Mouse (Mus musculus) layer of hippocampus, adult 9-10 months (tissue): ENCODE measurements around the gene Hoxa6.

Experiments used
- DNase-seq: peaks from one replicate; pipeline ENCODE4 v3.0.0; 2022; ENCODE audit warnings: low spot score

Hoxa6 gene

DNA sequence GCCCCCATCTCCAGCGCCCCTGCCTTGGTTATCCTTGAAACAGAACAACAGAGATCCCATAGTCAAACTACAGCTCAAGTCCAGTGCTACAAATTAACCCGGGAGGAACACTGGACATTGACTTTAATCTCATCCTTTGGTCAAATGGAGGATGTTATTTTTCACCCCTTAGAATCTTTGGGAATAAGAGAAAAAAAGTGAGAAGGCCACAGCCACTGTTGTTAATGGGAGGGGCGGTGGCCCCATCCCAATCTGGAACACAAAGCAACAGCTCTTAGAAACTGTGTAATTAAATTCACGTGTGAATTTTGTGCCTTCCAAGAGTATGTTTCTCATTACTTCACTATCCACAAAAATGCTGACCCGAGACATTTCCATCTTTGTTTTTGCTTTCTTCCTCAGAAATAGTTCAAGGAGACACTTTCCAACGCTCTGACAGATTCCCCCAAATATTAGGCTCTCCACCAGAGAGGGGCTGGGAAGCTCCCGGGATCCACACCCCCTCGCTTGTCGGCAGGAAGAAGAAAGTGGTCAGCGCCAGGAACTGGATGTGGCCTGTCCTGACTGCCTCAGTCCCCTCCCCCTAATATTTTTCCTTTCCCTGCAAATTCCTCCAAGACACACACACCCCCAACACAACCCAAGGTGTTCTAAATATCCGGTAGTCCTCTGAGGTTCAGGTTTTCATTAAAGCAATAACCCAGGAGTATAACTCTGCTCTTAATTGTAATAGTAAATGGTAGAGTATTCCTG is 19.1 kb upstream of the Hoxa6 start:
- DNase-seq = no peak

- DNase-seq = no peak
Measured at GRCm38 (mm10) chr6:52226569-52227257, 18.2 kb upstream of the Hoxa6 start.

- no peak for DNase-seq
Measured at GRCm38 (mm10) chr6:52225612-52226568, 17.4 kb upstream of the Hoxa6 start.

DNA sequence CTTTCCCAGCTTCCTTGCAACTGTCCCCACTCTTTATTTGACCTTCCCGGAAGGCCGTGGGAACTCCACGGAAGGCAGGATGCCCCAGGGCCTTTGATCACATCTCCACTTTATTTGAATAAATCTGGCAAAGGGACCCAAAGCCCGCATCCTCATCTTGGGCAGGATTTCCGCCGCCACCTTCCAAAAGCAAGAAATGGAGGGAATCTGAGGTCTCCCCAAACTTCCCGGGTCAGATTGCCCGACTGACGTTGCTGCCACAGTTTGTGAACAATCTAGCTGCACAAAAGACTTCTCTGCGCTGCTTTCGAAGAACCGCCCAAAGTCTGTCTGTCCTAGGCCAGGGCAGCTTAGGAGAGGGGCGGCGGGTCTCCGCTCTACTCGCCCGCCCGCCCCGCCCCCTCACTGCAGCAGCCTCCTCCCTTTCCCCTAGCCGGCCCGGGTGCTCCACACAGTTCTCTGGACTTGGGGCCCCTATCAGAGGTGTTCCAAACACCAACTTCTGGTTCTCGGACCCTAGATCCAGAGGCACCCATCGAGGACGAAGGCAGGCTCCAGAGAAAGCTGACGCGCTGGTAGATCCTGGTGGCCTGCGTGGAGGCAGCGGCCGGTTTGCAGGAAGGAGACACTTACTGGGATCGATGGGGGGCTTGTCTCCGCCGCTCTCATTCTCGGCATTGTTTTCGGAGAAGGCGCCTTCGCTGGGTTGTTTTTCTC is 16.5 kb upstream of the Hoxa6 start:
- DNase-seq = no peak

- no peak for DNase-seq
Measured at GRCm38 (mm10) chr6:52223939-52224760, 15.6 kb upstream of the Hoxa6 start.

GRCm38 (mm10) chr6:52222729-52223128 is 14.2 kb upstream of the Hoxa6 start:
- DNase-seq = no peak

GRCm38 (mm10) chr6:52221993-52222685 is 13.6 kb upstream of the Hoxa6 start:
- no peak for DNase-seq

DNA sequence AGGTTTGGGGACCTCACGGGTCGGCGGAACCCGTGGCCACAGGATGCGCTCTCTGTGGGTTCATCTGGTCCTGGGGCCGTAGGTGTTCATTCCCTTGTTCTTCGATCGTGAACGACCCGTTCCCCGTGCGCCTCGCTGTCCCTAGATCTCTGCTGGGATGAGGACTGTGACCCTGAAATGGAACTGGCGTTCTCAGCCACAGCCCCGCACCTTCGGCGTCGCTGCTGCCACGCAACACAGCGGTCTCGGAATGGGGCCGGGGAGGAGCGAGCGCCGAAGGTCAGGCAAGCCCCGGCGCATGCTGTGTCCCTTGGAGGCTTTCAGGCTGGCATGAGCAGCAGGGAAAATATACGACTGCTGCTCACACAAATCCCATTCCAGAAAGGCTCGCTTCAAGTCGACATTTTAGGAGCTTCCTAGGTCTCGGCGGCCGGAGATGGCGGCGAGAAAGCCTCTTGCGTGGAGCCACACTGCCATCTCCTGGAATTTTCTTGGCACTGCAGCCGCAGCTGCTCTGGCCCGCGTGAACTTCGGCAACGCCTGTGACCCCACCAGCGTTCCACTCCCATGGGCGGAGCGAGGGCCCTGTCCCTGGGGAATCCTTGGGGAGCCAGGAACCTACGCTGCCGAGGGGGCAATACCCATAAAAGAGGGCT is 12.9 kb upstream of the Hoxa6 start, which contains the start of gene Hoxa7:
Hoxa7 (minus strand) TSS at position 518 of the 656 bp plus-strand sequence.
- peak; percentile 47 for DNase-seq

- no peak for DNase-seq
Measured at GRCm38 (mm10) chr6:52220865-52221310, 12.4 kb upstream of the Hoxa6 start.

DNA sequence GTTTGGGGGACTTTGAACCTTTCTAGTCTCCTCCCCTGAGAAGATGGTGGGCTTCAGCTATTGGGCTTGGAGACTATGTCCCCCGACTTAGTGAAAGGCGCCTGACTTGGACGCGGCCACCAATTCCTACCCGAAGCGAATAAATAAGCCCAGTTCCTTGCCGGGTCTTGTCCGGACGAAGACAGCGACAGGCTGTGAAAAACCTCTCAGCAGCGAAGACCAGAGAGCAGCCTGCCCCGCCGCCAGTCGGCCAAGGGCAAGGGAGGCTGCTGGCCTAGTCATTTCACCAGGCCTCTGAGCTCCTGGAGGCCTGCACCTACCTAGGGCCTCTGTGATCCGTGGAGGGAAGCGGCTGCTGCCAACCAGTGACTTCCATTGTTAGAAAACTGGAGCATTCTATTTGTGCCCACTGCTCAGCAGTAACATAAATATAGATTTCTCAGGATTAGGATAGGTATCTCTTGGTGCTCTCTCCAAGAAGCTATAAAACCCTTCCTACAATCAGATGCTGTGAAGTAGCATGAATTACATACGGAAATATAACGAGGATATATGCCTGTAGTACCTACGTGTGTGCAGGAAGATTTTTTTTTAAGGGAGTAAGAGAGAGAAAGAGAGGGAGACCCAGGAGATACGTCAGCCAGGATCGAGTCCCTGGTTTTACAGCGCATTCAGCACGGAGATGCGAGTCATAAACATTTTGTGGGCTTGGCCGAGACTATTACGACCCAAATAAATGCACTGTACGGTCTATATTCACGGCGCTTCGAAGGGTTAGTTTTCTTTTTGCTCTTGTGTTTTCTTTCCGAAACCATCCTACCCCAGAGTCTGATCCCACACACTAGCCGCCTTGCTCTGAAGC is 11.7 kb upstream of the Hoxa6 start:
- no peak for DNase-seq

DNA sequence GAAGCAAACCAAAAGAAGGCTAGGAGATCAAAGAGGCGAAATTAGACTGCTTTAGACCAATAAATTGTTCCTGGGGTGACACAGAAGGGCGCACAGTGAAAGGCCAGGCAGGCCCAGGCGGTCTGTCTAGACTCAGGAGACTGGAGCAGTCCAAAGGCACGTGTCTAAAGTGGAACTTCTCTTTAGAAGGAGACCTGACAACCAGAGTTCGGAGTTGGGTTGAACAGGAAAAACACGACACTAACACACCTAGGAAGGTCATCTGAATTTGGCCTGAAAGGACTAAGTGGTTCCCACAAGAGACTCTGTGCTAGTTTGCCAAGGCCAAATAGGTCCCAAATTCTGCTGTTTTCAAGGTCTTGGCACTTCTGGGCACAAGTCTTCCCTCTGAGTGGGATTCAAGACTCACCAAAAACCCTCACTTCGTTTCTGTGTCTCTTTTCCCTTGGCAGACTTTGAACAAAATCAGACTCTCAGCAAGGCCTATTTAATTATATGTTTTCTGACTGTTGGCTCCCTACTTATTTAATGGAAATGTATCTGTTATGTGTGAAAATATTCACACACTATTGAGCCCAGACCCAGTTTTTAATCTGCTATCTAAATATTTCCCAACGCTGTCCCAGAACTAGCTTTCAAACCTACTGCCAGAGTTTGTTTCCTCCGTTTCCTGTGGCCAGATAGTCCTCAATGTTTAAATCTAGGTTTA is 10.9 kb upstream of the Hoxa6 start:
- DNase-seq = no peak

- DNase-seq = no peak
Measured at GRCm38 (mm10) chr6:52218643-52219215, 10.2 kb upstream of the Hoxa6 start.

DNA sequence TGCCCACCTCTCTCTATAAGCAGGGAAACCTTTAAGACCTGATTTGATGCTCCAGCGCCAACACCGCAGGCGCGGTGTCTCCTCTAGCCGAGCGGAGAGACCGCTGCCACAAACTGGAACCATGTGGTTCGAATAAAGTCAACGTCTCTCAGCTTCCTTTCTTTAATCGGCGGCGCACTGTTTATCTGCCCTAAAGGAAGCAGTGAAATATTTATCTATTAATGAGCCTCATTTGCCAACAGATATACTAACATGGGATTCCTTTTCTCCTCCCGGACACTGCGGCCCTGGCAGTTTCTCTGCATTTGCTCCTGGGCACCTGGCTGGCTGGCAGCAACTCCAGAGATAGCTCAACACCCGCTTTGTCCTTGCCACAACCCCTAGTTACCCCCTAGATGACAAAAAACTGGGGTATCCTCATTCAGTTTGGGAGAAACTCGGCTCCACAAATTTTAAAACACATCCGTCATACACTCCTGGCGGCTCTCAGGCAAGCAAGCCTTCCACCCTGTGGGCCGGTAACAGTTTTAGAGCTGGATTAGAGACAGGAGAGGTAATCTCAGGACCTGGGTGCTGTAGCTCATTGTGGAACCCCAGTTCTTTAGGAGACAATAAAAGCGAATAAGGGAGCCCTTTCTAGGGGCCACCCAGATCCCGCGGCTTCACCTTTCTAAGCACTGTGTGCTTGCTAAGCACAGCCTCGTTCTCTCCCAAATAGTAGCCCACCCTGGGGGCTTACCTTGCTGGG is 9.5 kb upstream of the Hoxa6 start:
- DNase-seq = no peak

DNA sequence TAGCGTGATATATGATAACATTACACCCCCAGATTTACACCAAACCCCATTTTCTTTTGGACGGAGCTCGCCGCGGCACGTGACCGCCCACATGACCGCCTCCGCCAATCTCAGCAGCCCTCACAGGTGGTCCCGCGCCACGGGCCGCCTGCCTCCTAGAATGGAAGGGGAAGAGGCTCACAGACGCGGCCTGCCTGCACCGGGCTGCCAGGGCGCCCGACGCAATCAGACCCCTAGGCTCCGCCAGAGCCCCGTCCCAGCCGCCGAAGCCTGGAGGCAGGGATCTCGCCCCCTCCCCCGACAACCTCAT is 8.9 kb upstream of the Hoxa6 start:
- DNase-seq = no peak

DNA sequence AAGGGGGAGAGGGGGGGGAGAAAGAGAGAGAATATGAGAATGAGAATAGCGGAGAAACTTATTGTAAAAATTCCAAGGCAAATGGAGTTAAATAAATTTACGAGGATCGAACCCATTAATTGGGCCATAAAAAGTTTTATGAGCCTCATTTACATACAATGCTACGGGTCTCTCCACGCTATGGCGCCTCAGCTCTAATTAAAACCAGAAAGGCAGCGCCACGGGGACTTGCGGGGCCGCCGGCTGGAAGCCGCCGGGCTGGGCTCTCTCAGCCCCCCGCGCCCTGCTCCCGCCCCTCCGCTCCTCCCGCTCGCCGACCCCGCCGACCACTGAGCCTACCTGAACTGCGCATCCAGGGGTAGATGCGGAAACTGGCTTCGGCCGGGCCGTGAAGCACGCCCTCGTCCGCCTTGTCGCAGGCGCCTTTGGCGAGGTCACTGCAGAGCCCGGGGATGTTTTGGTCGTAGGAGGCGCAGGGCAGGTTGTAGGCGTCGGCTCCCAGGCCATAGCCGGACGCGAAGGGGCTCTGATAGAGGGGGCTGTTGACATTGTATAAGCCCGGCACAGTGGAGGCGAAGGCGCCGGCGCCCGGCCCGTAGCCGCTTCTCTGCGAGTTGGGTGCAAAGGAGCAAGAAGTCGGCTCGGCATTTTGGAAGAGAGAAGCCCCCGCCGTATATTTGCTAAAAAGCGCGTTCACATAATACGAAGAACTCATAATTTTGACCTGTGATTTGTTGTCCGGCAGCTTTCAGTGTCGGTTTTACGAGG is 8.4 kb upstream of the Hoxa6 start:
- no peak for DNase-seq
